Mouse (Mus musculus) A20 (cell line): ENCODE results near the gene Kcnj11.
A peak's percentile ranks its signal among the peaks of the same experiment; 100 is the strongest.

Source experiments
- DNase-seq: peaks from one replicate; pipeline ENCODE4 v3.0.0-alpha.2; 2011; ENCODE audit warnings: low read depth, low spot score

Gene Kcnj11

GRCm38 (mm10) chr7:46104256-46104915 lies 3.8 kb upstream of the Kcnj11 start:
- no peak for DNase-seq

- DNase-seq = no peak
These were observed 3.2 kb upstream of the Kcnj11 start for GRCm38 (mm10) chr7:46103771-46104170.

- DNase-seq = no peak
These were observed 2.6 kb upstream of the Kcnj11 start for GRCm38 (mm10) chr7:46103075-46103591.

- DNase-seq = no peak
These were observed 882 bp downstream of the Kcnj11 start for GRCm38 (mm10) chr7:46099682-46100081.

- no peak for DNase-seq
These were observed 1.7 kb downstream of the Kcnj11 start for GRCm38 (mm10) chr7:46098919-46099286.

- DNase-seq = no peak
These were observed 2.2 kb downstream of the Kcnj11 start for GRCm38 (mm10) chr7:46098221-46098918.

- DNase-seq = no peak
These were observed 3.2 kb downstream of the Kcnj11 start for GRCm38 (mm10) chr7:46097319-46097783.

- peak; percentile 61 for DNase-seq
These were observed 4.4 kb downstream of the Kcnj11 start for GRCm38 (mm10) chr7:46096136-46096535.

GRCm38 (mm10) chr7:46092803-46093202 lies 7.8 kb downstream of the Kcnj11 start:
- DNase-seq = no peak

GRCm38 (mm10) chr7:46088241-46088640 lies 12.3 kb downstream of the Kcnj11 start:
- DNase-seq = no peak

- DNase-seq = peak; percentile 18
These were observed 14.2 kb downstream of the Kcnj11 start for GRCm38 (mm10) chr7:46086378-46086777.

GRCm38 (mm10) chr7:46084839-46085513 lies 15.6 kb downstream of the Kcnj11 start:
- DNase-seq = no peak

- DNase-seq = no peak
These were observed 16.5 kb downstream of the Kcnj11 start for GRCm38 (mm10) chr7:46084024-46084423.

- no peak for DNase-seq
These were observed 22.9 kb downstream of the Kcnj11 start for GRCm38 (mm10) chr7:46077675-46078074.

GRCm38 (mm10) chr7:46076844-46077243 lies 23.7 kb downstream of the Kcnj11 start:
- no peak for DNase-seq

GRCm38 (mm10) chr7:46068831-46069230 lies 31.7 kb downstream of the Kcnj11 start:
- no peak for DNase-seq

GRCm38 (mm10) chr7:46063296-46063695 lies 37.3 kb downstream of the Kcnj11 start:
- DNase-seq = no peak

GRCm38 (mm10) chr7:46061614-46062013 lies 39.0 kb downstream of the Kcnj11 start:
- DNase-seq = no peak

GRCm38 (mm10) chr7:46060688-46061087 lies 39.9 kb downstream of the Kcnj11 start:
- DNase-seq = no peak

GRCm38 (mm10) chr7:46058882-46059281 lies 41.7 kb downstream of the Kcnj11 start:
- DNase-seq = no peak

- DNase-seq = no peak
These were observed 47.0 kb downstream of the Kcnj11 start for GRCm38 (mm10) chr7:46053566-46053965.

- peak; percentile 22 for DNase-seq
These were observed 48.3 kb downstream of the Kcnj11 start for GRCm38 (mm10) chr7:46052161-46052821.
